Mouse (Mus musculus) heart, adult 18-20 months (tissue): ENCODE measurements at regions not wholly inside any gene's neighbourhood (a gene's known extent, or its start where the extent isn't known, plus 50 kb on each side); places are given as distances from the start of the nearest gene placed in this dataset.

ENCODE experiments used
- DNase-seq, 2 experiments: peaks; one replicate each; pipeline ENCODE4 v3.0.0; 2021 to 2022; ENCODE audit warnings: mixed read lengths in 1 of 2

DNA sequence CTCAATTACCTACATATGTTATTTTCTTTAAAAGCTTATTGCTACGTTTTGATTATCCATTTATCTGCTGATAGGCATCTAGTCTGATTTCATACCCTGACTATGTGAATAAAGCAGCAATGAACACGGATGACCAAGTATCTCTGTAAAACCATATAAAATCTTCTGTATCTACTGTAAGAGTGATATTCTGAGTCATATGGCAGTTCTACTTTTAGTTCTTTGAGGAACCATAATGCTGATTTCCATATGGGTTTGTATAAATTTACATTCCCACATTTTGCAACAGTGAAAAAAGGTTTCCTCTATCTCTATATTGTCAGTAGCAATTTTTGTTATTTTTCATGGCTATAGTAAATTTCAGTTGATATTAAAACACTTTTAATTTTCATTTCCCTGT, 280.6 kb downstream of the Fsip2 start:
- no peak for DNase-seq

DNA sequence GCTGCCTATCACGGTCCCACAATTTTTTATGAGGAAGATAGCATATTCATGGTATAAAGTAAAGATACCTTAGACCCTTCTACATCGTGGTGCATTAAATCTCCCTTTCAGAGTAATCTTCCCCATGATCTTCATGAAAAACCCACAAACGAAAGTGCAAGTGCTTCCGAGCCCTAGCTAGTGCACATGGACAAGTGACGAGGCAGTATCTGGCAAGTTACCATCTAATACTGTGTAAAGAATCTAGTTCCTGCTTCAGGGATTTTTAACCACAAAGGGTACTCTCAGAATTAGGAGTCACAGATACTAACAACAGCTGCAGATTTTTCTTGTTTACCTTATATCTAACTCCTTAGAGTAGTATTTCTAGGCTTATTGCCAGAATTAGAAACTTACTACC, 282.8 kb downstream of the Fsip2 start:
- DNase-seq, result no peak

- no peak for DNase-seq
Observed at GRCm38 (mm10) chr2:83251173-83252101, 308.0 kb downstream of the Fsip2 start.

GRCm38 (mm10) chr2:83256811-83257321, 313.4 kb downstream of the Fsip2 start:
- DNase-seq, result no peak

DNA sequence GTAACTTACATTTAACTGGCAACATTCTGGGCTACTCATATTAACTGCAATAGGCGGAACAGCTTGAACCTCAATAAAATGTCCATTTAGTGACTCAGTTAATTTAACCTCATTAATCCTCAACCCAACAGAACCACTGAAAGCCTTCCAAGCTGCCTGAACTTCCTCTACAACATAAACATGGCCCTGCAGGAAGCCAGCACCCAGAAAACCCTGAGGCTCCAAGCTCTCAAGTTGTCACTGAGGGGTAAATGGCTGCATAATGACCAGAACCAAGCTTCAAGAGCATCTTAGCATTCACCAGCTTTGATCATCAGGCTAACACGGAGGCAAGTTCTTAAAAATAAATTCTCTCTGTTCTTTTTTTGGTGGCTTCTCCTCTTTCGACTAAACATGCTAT, 315.2 kb downstream of the Fsip2 start:
- no peak for DNase-seq

- no peak for DNase-seq
Observed at GRCm38 (mm10) chr2:83303515-83303914, 340.7 kb upstream of the Zc3h15 start.

DNA sequence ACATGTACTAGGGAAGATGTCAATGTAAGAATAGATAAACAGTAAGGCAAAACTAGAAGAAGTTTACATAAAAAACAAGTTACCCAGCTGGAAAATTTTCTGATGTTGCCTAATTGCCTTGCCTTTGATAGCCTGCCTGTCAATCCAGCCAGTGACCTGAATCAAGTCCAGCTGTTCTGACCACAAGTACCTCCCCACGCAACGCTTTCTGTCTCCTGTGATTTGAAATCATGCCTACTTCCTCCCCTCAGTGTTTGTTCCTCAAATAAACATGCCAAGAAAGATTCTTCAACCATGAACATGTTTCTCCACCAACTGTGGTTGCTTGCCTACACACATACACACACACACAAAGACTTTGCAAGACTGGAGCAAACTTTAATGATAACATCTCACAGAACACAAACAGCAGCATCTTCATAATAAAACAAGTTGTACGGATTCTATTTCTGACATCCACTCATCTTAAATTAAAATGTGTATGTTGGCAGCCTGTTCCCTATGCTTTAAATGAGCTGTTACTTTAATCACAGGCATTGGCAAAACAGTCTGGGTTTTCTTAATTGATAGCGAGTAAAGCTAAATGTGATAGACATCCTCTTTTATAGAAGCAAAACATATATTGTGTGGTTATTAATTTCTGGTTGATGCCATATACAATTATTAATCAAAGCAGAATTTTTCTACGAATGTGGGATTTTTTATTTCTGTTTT, 312.0 kb upstream of the Zc3h15 start:
- no peak for DNase-seq

DNA sequence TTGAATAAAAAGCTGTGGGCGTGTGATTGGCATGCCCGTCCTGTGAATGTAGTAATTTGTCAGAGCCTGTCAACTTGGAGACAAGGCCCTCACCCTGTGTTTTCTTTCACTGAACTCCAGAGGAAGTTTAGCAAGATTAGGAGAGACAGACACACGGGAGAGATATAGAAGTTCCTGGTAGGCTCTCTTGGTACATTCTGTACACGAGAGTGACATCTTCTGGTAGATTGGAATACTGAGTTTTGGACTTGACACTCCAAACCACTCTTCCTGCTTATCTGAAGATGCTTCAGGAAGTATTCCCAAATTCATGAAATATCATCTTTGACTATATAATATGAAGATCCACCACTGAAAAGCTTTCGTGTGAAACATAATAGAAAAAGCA, 311.5 kb upstream of the Zc3h15 start:
- no peak for DNase-seq

- DNase-seq, result peak; percentile 9 to 30
Observed at GRCm38 (mm10) chr2:83337364-83337763, 306.9 kb upstream of the Zc3h15 start.

GRCm38 (mm10) chr2:83340168-83340567, 304.1 kb upstream of the Zc3h15 start:
- DNase-seq, result no peak
